Comparison of ENCODE assay signal across 10 mouse cellular contexts in the genomic region with DNA sequence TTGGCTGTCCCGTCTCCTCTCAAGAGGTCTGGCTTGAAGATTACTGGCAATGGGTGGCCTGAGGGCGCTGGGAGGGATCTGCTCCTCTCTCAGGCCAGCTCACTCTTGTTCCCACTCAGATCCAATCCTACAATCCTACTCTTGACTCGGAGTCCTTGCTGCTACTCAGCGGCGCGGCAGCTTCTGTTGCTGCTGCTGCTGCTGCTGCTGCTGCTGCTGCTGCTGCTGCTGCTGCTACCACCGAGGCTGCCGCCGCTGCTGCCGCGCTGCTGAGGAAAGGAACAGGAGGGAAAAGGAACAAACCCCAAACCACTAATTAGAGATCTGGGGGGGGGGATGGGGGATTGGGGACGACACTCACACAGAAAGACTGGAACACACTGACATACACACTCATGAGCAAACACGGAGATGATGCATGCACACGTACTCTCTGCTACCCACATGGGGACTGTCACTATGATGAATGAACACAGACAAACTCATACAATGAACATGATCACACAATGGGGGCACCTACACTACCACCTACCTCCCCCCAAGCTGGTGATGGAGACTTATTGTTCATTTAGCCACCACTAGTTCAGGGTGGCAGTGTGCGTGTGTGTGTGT. TPM values are rescaled to one million over a fixed set of nuclear protein-coding genes. Genes with fewer than 3 reads are reported as not detected.
DNase-seq lines count a peak whose midpoint lies in the region; ATAC-seq and TF ChIP-seq lines count a peak whose summit lies in the region.
"Had no signal": no experiment of that assay in that cellular context is flagged by ENCODE, and none has a peak within 500 bp of the region (broad histone marks: within the 10 kb centered on the region; RNA-seq: fewer than 3 reads in every experiment).

A gene (minus strand): TSS at position 450 of the 612 bp plus-strand sequence.

- peak; percentile 61 for DNase-seq in embryo, embryonic 10 days (ENCODE audit: low spot score)
- DNase-seq in embryo, embryonic 9.5 days (ENCODE audit: extremely low spot score): no peak
- no peak for DNase-seq in ES-E14 (ENCODE audit: low read depth, low spot score)
- DNase-seq in hindbrain, embryonic 10.5 days (ENCODE audit: low spot score): peak; percentile 48
- peak; percentile 89 for DNase-seq in midbrain, embryonic 11.5 days (ENCODE audit: low spot score, missing footprints)
- DNase-seq in cerebellum, postnatal 25 days: no peak
- no peak for DNase-seq in right cerebral cortex, postnatal 14 days
- DNase-seq in cerebellum, postnatal 14 days: no peak
- DNase-seq: adrenal gland, adult 2 months; heart, adult 18-20 months had no signal

- no peak within 1 kb of the TSS for H3K27ac ChIP-seq in ES-E14 (ENCODE audit: insufficient read depth, low read depth, low read length, poor library complexity, severe bottlenecking)
- H3K27ac ChIP-seq in hindbrain, embryonic 10.5 days: peak within 1 kb of the TSS; percentile 79
- H3K27ac ChIP-seq in midbrain, embryonic 11.5 days (ENCODE audit: low read depth, low read length): no peak within 1 kb of the TSS

- peak within 1 kb of the TSS in 1 of 2 experiments; percentile 23; a peak in 1 of 4 replicates for H3K4me3 ChIP-seq in ES-E14 (ENCODE audit: insufficient read depth in 1 of 2, low read depth in 1 of 2, low read length in 2 of 2, poor library complexity in 1 of 2, severe bottlenecking in 1 of 2)
- H3K4me3 ChIP-seq in hindbrain, embryonic 10.5 days: peak within 1 kb of the TSS; percentile 45
- peak within 1 kb of the TSS; percentile 14; the same call in 1 of the 2 replicates for H3K4me3 ChIP-seq in midbrain, embryonic 11.5 days (ENCODE audit: low read depth, low read length)

- H3K36me3 ChIP-seq in ES-E14 (ENCODE audit: control insufficient read depth, insufficient read depth, low read length, poor library complexity, severe bottlenecking): no peaks in the 10 kb centered on the region
- H3K36me3 ChIP-seq in hindbrain, embryonic 10.5 days: no peaks in the 10 kb centered on the region
- H3K36me3 ChIP-seq in midbrain, embryonic 11.5 days (ENCODE audit: control insufficient read depth, insufficient read depth, low read length): no peaks in the 10 kb centered on the region

- peaks cover 89% of the 10 kb centered on the region for H3K27me3 ChIP-seq in hindbrain, embryonic 10.5 days (ENCODE audit: insufficient read depth, poor library complexity, severe bottlenecking)
- H3K27me3 ChIP-seq in midbrain, embryonic 11.5 days (ENCODE audit: control insufficient read depth, insufficient read depth, low read length): peaks cover 11% of the 10 kb centered on the region

- peak within 1 kb of the TSS; percentile 47 for H3K4me2 ChIP-seq in midbrain, embryonic 11.5 days

- 6% methylated on average over 15 of the region's 15 CpGs for WGBS in hindbrain, embryonic 10.5 days
- 9% methylated on average over 15 of the region's 15 CpGs for WGBS in midbrain, embryonic 11.5 days

- in situ Hi-C loops in ES-E14 (cut with MboI; ENCODE audit: low sequenced_read_pairs in 2 of 2, unreplicated experiment in 2 of 2): no loop called here

- H3K9ac ChIP-seq in ES-E14 (ENCODE audit: insufficient read depth, low read depth, low read length, poor library complexity, severe bottlenecking): 0 out of 2 replicates have a peak within 1 kb of the TSS, but pooled peaks have one; percentile 37
- peak within 1 kb of the TSS; percentile 36 for H3K9ac ChIP-seq in midbrain, embryonic 11.5 days (ENCODE audit: low read length)

- H3K9me3 ChIP-seq in ES-E14 (ENCODE audit: control insufficient read depth, insufficient read depth, low read depth, low read length): no peaks in the 10 kb centered on the region
- no peaks in the 10 kb centered on the region for H3K9me3 ChIP-seq in hindbrain, embryonic 10.5 days
- H3K9me3 ChIP-seq in midbrain, embryonic 11.5 days (ENCODE audit: control insufficient read depth, low read length): no peaks in the 10 kb centered on the region

- H3K4me1 ChIP-seq in ES-E14 (ENCODE audit: control insufficient read depth in 2 of 2, insufficient read depth in 2 of 2, low read length in 2 of 2, poor library complexity in 1 of 2): peaks cover 4 to 18% of the 10 kb centered on the region in 2 experiments; a peak in 3 of 4 replicates
- H3K4me1 ChIP-seq in hindbrain, embryonic 10.5 days (replicated peaks): peaks cover 52% of the 10 kb centered on the region
- H3K4me1 ChIP-seq in midbrain, embryonic 11.5 days (ENCODE audit: control insufficient read depth, insufficient read depth, low read length): peaks cover 19% of the 10 kb centered on the region

- ATAC-seq in midbrain, embryonic 11.5 days (ENCODE audit: low FRiP score): no peak

TF ChIP-seq in ES-E14, 5 proteins besides CTCF, POLR2A, EP300 and RAD21:
- TF ChIP-seq HCFC1 (IDR thresholded peaks at IDR 0.05; ENCODE audit: borderline replicate concordance, insufficient read depth, low read length) (no peak), ZC3H11A (IDR thresholded peaks at IDR 0.05; ENCODE audit: borderline replicate concordance, low read depth, low read length) (no peak), MAFK (IDR thresholded peaks at IDR 0.05; ENCODE audit: insufficient read depth, low read depth, low read length) (no peak), CHD2 (IDR thresholded peaks at IDR 0.05; ENCODE audit: low read depth, low read length) (no peak), ZNF384 (IDR thresholded peaks at IDR 0.05; ENCODE audit: low read depth, low read length) (no peak)
TF ChIP-seq in ES-E14: peak in this region for 0.

RNA-seq across cellular contexts. Expression of the gene that starts here (rescaled TPM):
- 0.09 TPM in 1 of 2 replicates, not detected in the other for total RNA-seq in ES-E14 (2012; rRNA removed)
- 1.0 and 1.2 TPM in 2 replicates for polyA plus RNA-seq in hindbrain, embryonic 10.5 days (2016; fragmentation: Nextera tagmentation; extraction: Ambion mirVana)
- 0.51 and 0.90 TPM in 2 replicates for polyA plus RNA-seq in midbrain, embryonic 11.5 days (2014; fragmentation: Nextera tagmentation; extraction: Ambion mirVana)
- total RNA-seq: heart, adult 18-20 months had no signal

Comparison
In these comparisons a context has a peak if more than half of its experiments do, and no peak if none do; other contexts are left out.
1. DNase-seq: peak in embryo, embryonic 10 days (single experiment) and hindbrain, embryonic 10.5 days (single experiment); none in embryo, embryonic 9.5 days (single experiment), ES-E14 (single experiment), cerebellum, postnatal 25 days (0 of 2), right cerebral cortex, postnatal 14 days (single experiment) and cerebellum, postnatal 14 days (0 of 2).
2. Peak in DNase-seq, H3K4me3 ChIP-seq, H3K9ac ChIP-seq and H3K4me2 ChIP-seq in midbrain, embryonic 11.5 days; RNA of the gene not detected or under 1 TPM.